Mouse (Mus musculus): ENCODE results near the gene Atg4b. TPM values are rescaled to one million over a fixed set of nuclear protein-coding genes. Genes with fewer than 3 reads are reported as not detected.

The Atg4b gene
- total RNA-seq (2015) (16.6 and 19.9 TPM in 2 replicates), total RNA-seq (2017) (34.5 and 36.5 TPM in 2 replicates)

- no peak for ATAC-seq (ENCODE audit: poor library complexity, severe bottlenecking)
Measured at GRCm38 (mm10) chr1:93751290-93751689, at the start of gene Atg4b. TSS of gene Atg4b (plus strand) at chr1:93751500.

GRCm38 (mm10) chr1:93702106-93702505 is 49.2 kb upstream of the Atg4b start:
- no peak for ATAC-seq (ENCODE audit: poor library complexity, severe bottlenecking)

DNA sequence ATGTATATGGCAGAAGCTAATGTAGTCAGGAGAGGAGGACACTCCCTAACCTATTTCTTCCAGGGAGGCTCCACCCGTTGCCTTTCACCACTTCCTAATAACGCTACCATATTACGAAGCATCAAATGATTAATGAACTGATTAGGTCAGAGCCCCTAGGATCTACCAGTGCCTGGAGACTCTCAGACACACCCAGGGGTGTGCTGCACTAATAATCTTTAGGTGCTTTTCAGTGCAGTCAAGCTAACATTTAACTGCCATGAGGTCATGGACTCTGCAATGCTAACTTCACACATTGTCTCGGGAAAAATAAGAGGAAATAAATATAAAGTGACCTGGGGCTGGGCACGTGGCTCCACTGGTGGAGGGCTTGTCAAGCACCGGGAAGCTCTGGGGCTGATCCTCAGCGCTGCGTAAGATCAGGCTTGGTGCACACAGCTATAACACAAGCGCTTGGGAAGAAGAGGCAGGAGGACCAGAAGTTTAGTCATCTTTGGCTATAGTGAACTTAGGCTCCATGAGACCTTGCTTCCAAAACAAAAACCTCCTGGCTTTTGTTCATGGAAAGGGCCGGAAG is 47.7 kb upstream of the Atg4b start:
- ATAC-seq (ENCODE audit: poor library complexity, severe bottlenecking): no peak

- no peak for ATAC-seq (ENCODE audit: poor library complexity, severe bottlenecking)
Measured at GRCm38 (mm10) chr1:93704341-93704740, 47.0 kb upstream of the Atg4b start.

- ATAC-seq (ENCODE audit: poor library complexity, severe bottlenecking): no peak
Measured at GRCm38 (mm10) chr1:93705389-93705788, 45.9 kb upstream of the Atg4b start.

- ATAC-seq (ENCODE audit: poor library complexity, severe bottlenecking): no peak
Measured at GRCm38 (mm10) chr1:93716166-93716565, 35.1 kb upstream of the Atg4b start.

DNA sequence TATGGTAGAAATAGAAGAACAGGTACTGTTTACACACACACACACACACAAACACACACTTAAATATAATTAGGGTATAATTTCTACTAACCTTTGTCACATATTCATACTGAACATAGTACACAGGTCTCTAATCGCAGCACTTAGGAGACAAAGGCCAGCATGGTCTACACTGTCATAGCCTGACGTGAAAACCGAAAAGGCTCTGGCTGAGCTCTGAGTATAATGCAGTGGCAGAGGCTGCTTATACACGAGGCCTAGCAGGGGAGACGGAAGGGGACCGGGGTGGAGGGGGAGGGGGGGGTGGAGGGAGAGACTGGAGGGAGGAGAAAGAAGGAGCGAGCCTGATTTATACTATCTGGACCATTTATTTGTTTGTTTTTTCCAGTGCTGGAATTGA is 29.7 kb upstream of the Atg4b start:
- no peak for ATAC-seq (ENCODE audit: poor library complexity, severe bottlenecking)

GRCm38 (mm10) chr1:93724623-93725022 is 26.7 kb upstream of the Atg4b start:
- ATAC-seq (ENCODE audit: poor library complexity, severe bottlenecking): no peak

- ATAC-seq (ENCODE audit: poor library complexity, severe bottlenecking): no peak
Measured at GRCm38 (mm10) chr1:93725665-93726064, 25.6 kb upstream of the Atg4b start.

DNA sequence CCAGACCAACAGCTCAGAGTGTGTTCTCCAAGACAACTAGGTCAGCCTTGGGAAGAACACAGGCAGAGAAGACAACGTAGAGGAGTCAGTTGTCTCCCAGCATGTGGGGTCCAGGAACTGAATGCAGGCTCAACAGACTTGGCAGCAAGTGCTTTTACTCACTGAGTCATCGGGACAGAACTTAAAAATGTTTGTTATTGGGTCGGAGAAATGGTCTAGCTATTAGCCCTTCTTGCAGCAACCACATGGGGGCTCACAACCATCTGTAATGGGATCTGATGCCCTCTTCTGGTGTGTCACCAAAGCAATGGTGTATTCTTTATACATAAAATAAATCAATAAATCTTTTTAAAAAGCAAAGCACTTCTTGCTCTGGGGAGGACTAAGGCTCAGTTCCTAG is 25.2 kb upstream of the Atg4b start:
- ATAC-seq (ENCODE audit: poor library complexity, severe bottlenecking): no peak

- peak; percentile 95 for ATAC-seq (ENCODE audit: poor library complexity, severe bottlenecking)
Measured at GRCm38 (mm10) chr1:93726974-93727373, 24.3 kb upstream of the Atg4b start.

DNA sequence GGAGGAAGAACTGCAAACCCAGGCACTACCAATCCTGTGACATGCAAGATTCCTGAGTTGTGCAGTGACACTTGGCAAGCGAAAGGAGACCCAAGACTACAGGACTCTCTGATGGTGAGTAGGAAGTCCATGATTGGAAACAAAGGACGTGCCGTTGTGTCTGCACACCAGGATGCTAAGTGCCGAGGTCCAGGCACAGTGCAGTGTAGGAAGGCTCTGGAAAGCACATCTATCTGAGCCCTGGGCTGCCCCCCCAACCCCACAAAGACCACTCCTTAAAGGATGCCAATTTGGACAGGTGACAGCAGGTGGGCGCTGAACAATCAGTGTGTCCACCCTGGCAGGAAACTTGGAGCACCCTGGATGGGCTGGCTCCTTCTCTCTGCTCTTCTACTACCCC is 20.2 kb upstream of the Atg4b start:
- ATAC-seq (ENCODE audit: poor library complexity, severe bottlenecking): no peak

DNA sequence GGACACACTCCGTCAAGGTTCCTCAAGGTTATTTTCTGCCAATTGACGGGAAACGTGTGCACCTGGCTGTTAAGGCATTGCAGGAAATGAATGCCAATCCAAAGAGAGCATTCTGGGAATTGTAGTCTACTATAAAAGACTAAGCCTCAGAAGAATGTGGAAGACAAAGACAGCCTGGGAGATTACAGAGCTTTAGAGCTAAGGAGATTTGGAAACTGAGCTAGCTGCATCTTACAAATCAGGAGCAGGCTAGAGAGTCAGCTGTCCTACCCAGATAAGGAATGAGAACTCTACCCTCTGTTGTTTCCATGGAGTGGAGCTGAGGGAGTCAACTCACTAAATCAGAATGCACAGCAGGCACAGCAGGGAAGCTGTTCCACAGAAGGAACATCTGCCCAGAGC is 19.4 kb upstream of the Atg4b start:
- no peak for ATAC-seq (ENCODE audit: poor library complexity, severe bottlenecking)

- ATAC-seq (ENCODE audit: poor library complexity, severe bottlenecking): no peak
Measured at GRCm38 (mm10) chr1:93735859-93736258, 15.4 kb upstream of the Atg4b start.

DNA sequence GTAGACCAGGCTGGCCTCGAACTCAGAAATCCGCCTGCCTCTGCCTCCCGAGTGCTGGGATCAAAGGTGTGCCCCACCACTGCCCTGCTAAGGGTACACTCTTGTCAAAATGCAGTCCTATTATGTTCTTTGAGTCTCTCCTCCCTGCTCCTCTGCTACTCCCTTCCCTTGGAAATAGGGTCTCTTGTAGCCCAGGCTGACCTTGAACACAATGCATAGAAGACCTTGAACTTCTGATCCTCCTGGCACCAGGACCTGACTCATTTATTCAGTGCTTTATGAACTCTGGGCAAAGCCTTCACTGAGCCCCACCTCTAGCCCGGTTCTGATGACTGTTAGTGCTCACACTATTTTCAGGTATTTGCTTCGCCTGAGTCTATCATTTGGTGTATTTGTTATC is 13.6 kb upstream of the Atg4b start:
- ATAC-seq (ENCODE audit: poor library complexity, severe bottlenecking): no peak

DNA sequence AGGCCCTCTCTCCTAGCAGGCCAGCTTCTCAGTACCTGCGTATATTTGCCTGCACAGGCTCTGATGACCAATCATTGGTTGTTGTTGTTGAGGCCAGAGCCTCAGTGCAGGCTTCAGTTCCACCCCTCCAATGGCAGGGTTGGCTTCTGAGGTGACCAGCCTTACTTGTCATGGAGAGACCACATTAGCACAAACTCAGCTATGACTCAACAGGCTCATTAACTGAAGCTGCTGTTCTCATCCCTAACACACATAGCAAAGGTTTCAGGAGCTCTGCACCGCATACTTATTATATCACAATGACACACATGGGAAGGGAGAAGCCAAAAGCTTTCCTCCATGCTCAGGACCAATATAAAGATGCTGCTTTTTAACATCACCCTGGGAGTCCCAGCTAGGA is 10.6 kb upstream of the Atg4b start:
- ATAC-seq (ENCODE audit: poor library complexity, severe bottlenecking): no peak

DNA sequence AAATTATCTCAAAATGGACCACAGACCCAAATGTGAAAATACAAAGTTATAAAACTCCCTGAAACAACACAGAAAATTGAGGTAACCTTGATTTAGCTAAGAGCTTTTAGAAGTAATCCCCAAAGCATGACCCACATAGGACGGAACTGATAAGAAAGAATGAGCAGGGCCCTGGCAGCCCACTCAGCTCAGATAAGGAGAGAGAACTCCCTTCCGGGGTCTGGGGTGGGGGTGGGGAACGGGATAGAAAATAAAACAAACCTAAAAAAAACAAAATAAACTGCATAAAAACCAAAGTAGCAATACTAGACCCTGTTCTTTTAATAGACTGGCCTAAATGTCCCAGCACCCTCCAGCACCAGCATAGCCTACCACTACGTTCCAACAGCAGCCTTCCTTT is 9.3 kb upstream of the Atg4b start:
- no peak for ATAC-seq (ENCODE audit: poor library complexity, severe bottlenecking)

GRCm38 (mm10) chr1:93742910-93743309 is 8.4 kb upstream of the Atg4b start:
- ATAC-seq (ENCODE audit: poor library complexity, severe bottlenecking): no peak

DNA sequence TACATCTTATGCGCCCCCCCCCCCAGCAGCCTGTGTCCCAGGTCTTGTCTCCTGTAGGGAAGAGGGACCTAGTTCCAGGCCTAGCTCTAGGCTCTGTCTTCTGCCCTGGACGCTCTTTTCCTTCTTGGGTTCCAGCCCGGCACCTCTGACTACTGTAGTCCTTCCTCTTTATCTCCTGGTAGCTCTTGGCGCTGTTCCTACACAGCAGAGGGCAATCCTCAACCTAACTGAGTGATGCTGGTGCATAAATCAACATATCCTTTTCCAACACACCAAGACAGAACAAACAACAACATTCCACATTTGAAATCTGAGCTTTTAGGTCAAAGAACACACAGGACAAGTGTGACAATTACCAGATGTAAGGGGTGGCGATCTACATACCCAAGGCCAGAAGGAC is 5.1 kb upstream of the Atg4b start:
- no peak for ATAC-seq (ENCODE audit: poor library complexity, severe bottlenecking)

DNA sequence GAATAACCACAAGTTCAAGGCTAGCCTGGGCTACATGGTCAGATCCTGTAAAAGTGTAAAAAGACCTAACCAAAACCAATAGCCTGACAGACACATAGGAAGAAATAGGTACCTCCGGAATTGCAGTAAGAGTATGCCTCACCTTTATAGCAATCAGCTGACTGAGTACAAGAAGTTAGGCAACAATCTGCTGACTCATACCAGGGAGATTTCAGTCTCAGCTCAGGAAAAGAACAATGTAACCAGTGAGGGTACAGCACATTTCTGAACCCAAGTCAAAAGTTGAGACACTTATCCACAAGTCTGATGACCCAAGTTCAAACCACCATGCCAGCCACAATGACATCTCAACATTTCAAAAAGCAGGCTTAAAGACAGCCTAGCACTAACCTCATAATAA is 2.8 kb upstream of the Atg4b start:
- ATAC-seq (ENCODE audit: poor library complexity, severe bottlenecking): peak; percentile 92

DNA sequence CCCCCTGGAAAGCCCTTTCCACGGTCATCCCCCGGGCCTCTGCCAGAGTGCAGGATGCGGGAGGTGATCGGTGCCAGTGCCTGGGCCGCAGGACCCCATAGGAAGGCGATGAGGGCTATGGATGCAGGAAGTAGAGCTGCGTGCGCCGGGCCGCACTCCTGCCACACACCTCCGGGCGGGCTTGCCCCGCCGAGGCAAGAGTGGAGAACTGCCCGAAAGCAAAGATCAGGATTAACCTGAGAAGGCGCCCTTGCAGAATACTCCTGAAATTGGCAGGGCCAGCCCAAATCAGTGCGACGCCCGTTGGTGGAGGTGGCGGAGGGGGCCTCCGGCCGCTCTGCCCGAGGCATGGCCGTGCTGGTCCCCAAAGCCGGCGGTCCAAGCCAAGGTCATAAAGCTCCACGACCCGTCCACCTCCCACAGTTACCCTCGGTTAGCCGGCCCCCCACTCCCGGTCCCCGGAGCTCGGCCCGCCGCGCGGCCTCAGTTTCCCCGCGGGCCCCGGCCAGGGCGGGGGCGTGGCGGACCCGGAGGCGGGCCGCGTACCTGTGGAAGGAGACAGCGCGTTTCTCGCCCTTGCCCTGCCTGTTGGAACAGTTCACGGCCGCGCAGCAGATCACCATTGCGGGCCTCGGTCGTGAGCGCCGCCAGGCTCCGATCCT is 2.7 kb downstream of the Atg4b start:
- peak; percentile 19 for ATAC-seq (ENCODE audit: poor library complexity, severe bottlenecking)

- ATAC-seq (ENCODE audit: poor library complexity, severe bottlenecking): peak; percentile 89
Measured at GRCm38 (mm10) chr1:93754573-93755290, 3.4 kb downstream of the Atg4b start, which contains the start of gene Thap4. TSS of gene Thap4 (minus strand) at chr1:93754864.

All from megakaryocyte, adult 5-6 weeks (primary cell).